Mouse (Mus musculus) ES-E14 (cell line): Measurements from ENCODE around the gene Cldn6. TPM values are rescaled to one million over a fixed set of nuclear protein-coding genes. Genes with fewer than 3 reads are reported as not detected.

Experiments
- DNase-seq: peaks from one replicate; pipeline ENCODE4 v3.0.0-alpha.2; 2013; ENCODE audit warnings: low read depth, low spot score
- H3K27ac ChIP-seq: 2 replicates; pipeline ENCODE4 v1.5.1; 2012; ENCODE audit warnings: low read depth, mild to moderate bottlenecking, low read length, moderate library complexity, mixed read lengths; ENCODE audit not compliant: poor library complexity, insufficient read depth, severe bottlenecking
- H3K36me3 ChIP-seq: 2 replicates; pipeline ENCODE4 v1.6.1; 2012; ENCODE audit warnings: mild to moderate bottlenecking, low read length, moderate library complexity, mixed read lengths; ENCODE audit not compliant: control insufficient read depth, poor library complexity, insufficient read depth, severe bottlenecking
- H3K4me1 ChIP-seq, 2 experiments: fragments of 150-350 bp in 1 of 2; sonication (generic) in 1 of 2; 2 replicates each; pipeline ENCODE4 v1.6.1; 2012; ENCODE audit warnings: low read length in 2 of 2, mild to moderate bottlenecking in 1 of 2, mixed read lengths in 1 of 2; ENCODE audit not compliant: control insufficient read depth in 2 of 2, insufficient read depth in 2 of 2, poor library complexity in 1 of 2
- H3K4me3 ChIP-seq, 2 experiments: fragments of 150-350 bp in 1 of 2; sonication (generic) in 1 of 2; 2 replicates each; pipeline ENCODE4 v1.5.1; 2012; ENCODE audit warnings: low read length in 2 of 2, low read depth in 1 of 2, mild to moderate bottlenecking in 1 of 2, mixed read lengths in 1 of 2; ENCODE audit not compliant: insufficient read depth in 1 of 2, poor library complexity in 1 of 2, severe bottlenecking in 1 of 2
- H3K9ac ChIP-seq: 2 replicates; pipeline ENCODE4 v1.6.1; 2012; ENCODE audit warnings: low read depth, mild to moderate bottlenecking, low read length, mixed read lengths; ENCODE audit not compliant: poor library complexity, insufficient read depth, severe bottlenecking
- H3K9me3 ChIP-seq: fragments of 150-350 bp; sonication (generic); 2 replicates; pipeline ENCODE4 v1.6.1; 2012; ENCODE audit warnings: low read depth, mild to moderate bottlenecking, low read length; ENCODE audit not compliant: control insufficient read depth, insufficient read depth
- CHD2 ChIP-seq: IDR thresholded peaks from 2 replicates; pipeline ENCODE4 v1.6.1; 2014; ENCODE audit warnings: mild to moderate bottlenecking, low read depth, low read length, inconsistent platforms
- HCFC1 ChIP-seq: IDR thresholded peaks from 2 replicates; pipeline ENCODE4 v1.6.1; 2012; ENCODE audit warnings: low read length, inconsistent platforms, borderline replicate concordance; ENCODE audit not compliant: insufficient read depth
- MAFK ChIP-seq: IDR thresholded peaks from 2 replicates; pipeline ENCODE4 v1.6.1; 2014; ENCODE audit warnings: mild to moderate bottlenecking, low read depth, low read length, inconsistent platforms; ENCODE audit not compliant: insufficient read depth
- ZC3H11A ChIP-seq: IDR thresholded peaks from 2 replicates; pipeline ENCODE4 v1.6.1; 2012; ENCODE audit warnings: low read depth, mild to moderate bottlenecking, inconsistent platforms, low read length, borderline replicate concordance
- ZNF384 ChIP-seq: IDR thresholded peaks from 2 replicates; pipeline ENCODE4 v1.6.1; 2012; ENCODE audit warnings: low read depth, low read length, inconsistent platforms
- in situ Hi-C, 2 experiments: fragments of 600-800 bp; cut with MboI; formaldehyde crosslinking; loops; one replicate each; pipeline ENCODE4 v1.15.1; 2025; ENCODE audit warnings: low sequenced_read_pairs in 2 of 2, inconsistent platforms in 1 of 2; ENCODE audit not compliant: unreplicated experiment in 2 of 2
- total RNA-seq: library from RNA; depleted of rRNA; stranded (reverse); fragments of 300-350 nt; gene quantifications from 2 replicates; pipeline ENCODE4 v1.2.3, GENCODE M21; 2012

Gene Cldn6
- total RNA-seq, 1 experiment = 72.7 TPM

DNA sequence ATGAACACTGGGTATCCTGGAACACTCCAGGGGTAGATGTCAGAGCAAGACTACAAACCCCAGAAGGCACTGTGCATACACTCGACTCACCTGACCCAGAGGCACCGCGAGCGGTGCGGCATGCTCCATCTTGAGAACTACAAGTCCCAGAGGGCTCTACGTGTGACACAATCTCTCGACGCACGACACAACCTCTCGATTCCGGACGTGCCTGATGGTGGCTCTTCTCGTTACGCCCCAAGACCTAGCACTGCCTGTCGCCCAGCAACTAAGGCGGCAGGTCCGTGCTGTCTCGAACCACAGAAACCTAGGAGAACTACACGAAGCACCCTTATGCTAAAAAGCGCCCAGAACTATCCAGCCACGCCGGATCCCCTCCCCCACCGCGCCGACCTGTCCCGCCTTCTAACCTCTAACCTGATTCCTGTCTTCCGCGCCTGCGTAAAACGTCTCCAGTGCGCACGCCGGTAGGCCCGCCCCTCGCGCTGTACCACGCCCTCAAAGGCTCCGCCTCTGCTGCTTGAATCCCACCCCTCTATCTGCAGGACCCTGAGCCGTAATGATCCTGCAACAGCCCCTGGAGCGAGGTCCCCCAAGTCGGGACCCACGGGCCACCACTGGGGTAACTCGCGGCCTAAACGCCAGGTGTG is 5.5 kb upstream of the Cldn6 start, which contains the start of the genes Hcfc1r1 and Thoc6:
Gene Hcfc1r1, plus strand, starts transcription at position 173 of the 650 bp plus-strand sequence.
Gene Thoc6, minus strand, starts transcription at position 459 of the 650 bp plus-strand sequence.
- peaks cover 0 to 28% of the 10 kb centered on the region in 2 experiments; a peak in 2 of 4 replicates for H3K4me1 ChIP-seq
- peak within 1 kb of the TSS; percentile 90 for H3K9ac ChIP-seq
- peaks cover 22% of the 10 kb centered on the region for H3K36me3 ChIP-seq
- no peaks in the 10 kb centered on the region for H3K9me3 ChIP-seq
- DNase-seq = peak; percentile 95
- peak within 1 kb of the TSS; percentile 94 for H3K27ac ChIP-seq
- in situ Hi-C loops = no loop called here
- TF ChIP-seq HCFC1 (peak; percentile 98), ZC3H11A (no peak), ZNF384 (no peak), CHD2 (peak; percentile 84), MAFK (no peak)
- H3K4me3 ChIP-seq = peak within 1 kb of the TSS; percentile 85 to 96

DNA sequence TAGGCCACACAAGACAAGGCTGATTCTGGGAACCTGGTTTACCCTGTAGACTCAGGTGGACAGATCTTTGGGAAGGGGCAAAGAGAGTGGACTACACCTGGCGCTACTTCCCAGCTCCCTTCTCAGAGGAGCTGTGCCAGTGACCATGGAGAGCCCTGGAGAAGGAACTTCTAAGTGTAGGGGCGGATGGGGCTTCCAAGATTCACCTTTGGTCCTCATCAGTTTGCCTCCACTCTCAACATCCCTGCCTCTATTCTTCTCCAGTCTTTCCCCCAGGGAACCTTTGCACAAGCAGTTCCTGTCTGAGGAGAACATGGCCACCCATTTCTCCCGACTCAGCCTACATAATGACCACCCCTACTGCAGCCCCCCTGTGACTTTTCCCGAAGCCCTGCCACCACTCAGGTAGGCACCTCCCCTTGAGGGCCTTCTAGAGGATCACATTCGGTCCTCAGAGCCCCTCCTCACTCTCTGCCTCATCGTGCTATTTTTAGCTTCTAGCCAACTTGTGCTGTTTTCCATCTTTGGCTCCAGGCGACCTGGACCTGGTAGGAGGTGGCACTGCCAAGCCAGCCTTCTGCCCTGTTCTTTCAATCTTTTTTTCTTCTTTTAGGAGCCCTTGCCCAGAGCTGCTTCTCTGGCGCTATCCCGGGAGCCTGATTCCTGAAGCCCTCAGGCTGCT is 4.6 kb upstream of the Cldn6 start:
- no peaks in the 10 kb centered on the region for H3K9me3 ChIP-seq
- in situ Hi-C loops = no loop called here
- no peak for DNase-seq
- peak overlapping the region; percentile 70 for H3K9ac ChIP-seq
- TF ChIP-seq CHD2 = no peak
- no peak for TF ChIP-seq ZC3H11A
- TF ChIP-seq MAFK = no peak
- no peak for TF ChIP-seq HCFC1
- no peak for TF ChIP-seq ZNF384
- H3K36me3 ChIP-seq = peaks cover 14% of the 10 kb centered on the region
- peak overlapping the region; percentile 85 to 96 for H3K4me3 ChIP-seq
- H3K4me1 ChIP-seq = peaks cover 0 to 31% of the 10 kb centered on the region in 2 experiments; a peak in 3 of 4 replicates
- H3K27ac ChIP-seq = no peak overlapping the region

DNA sequence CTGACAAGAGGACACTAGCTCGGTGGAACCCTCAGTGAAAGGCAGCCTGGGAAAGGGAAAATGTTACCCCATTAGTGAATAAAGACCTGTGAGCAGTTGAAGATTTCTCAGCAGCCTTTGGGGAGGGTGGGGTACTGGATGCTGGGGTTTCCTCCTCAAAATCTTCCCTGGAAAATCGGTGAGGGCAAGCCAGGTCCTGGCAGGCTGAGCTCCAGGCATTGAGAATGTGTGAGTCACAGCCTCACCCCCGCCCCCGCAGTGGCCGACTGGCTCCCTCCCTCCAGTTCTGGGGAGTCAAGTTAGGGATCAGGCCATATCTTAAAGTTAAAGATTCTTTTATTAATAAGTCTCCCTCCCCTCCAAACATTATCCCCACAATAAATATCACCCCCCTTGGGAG is 3.9 kb upstream of the Cldn6 start:
- TF ChIP-seq ZNF384 (no peak), HCFC1 (no peak), MAFK (no peak), ZC3H11A (no peak), CHD2 (no peak)

DNA sequence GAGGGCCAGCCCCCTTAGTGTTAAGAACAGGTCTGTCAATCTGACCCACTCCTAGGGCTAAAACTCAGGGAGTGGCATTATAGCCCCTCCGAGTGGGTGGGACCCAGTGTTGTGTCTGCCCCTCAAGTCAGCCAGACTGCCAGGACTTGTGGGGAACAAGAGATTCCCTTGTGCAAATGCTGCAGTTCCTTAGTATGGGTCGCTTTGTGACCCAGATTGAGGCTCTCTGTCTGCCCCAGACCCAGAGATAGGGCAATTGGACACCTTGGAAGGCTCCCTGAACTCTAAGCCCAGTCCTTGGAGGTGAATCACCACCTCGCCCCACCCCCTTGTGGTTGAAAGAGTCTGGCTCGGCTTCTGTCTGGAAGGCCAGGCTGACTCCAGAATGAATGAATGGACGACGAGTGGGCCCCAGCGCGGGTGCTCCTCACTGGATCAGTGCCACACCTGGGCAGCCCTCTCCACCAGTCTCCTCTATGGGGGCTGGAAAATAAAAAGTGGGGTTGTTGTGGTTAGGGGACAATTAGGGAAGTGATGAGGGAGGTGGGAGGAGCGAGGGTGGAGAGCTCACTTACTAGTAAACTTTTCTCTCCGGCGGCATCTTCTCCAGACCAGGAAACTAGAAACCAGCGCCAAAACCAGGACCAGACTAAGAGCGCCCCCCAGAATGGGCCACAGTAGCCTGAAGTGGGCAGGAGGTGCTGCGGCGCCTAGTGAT is 3.3 kb upstream of the Cldn6 start:
- H3K4me3 ChIP-seq = peak overlapping the region; percentile 83 to 84
- peaks cover 2 to 23% of the 10 kb centered on the region in 2 experiments; a peak in 3 of 4 replicates for H3K4me1 ChIP-seq
- H3K36me3 ChIP-seq = peaks cover 3% of the 10 kb centered on the region; the same call in 1 of the 2 replicates
- no peaks in the 10 kb centered on the region for H3K9me3 ChIP-seq
- no peak for DNase-seq
- TF ChIP-seq HCFC1 (0 out of 2 replicates have a peak, but pooled peaks have one; percentile 22), MAFK (no peak)
- peak overlapping the region; percentile 36; the same call in 1 of the 2 replicates for H3K27ac ChIP-seq
- H3K9ac ChIP-seq = peak overlapping the region; percentile 85; the same call in 1 of the 2 replicates
- in situ Hi-C loops = no loop called here

More for the DNA sequence above, 3.9 kb upstream of the Cldn6 start:
- no peak for DNase-seq
- no peak overlapping the region for H3K27ac ChIP-seq
- H3K4me1 ChIP-seq = peaks cover 0 to 27% of the 10 kb centered on the region in 2 experiments; a peak in 3 of 4 replicates
- no peaks in the 10 kb centered on the region for H3K9me3 ChIP-seq
- H3K4me3 ChIP-seq = peak overlapping the region in 1 of 2 experiments; percentile 83; a peak in 2 of 4 replicates
- H3K9ac ChIP-seq = no peak overlapping the region
- in situ Hi-C loops = no loop called here
- H3K36me3 ChIP-seq = peaks cover 8% of the 10 kb centered on the region
